Mouse (Mus musculus): ENCODE data around the gene Ccdc159.

- TF ChIP-seq POLR2A (IDR thresholded peaks at IDR 0.05; ENCODE audit: low read depth, low read length), result no peak
- no peak for TF ChIP-seq CTCF (conservative IDR thresholded peaks at IDR 0.05; ENCODE audit: insufficient read depth, insufficient read length, low read depth, low read length)
Measured at GRCm38 (mm10) chr9:21918692-21919384, 8.4 kb upstream of the Ccdc159 start.

Measured in kidney, adult 2 months (tissue).